Mouse (Mus musculus) midbrain, embryonic 11.5 days (tissue): ENCODE measurements around the gene Fam133b. TPM values are rescaled to one million over a fixed set of nuclear protein-coding genes. Genes with fewer than 3 reads are reported as not detected.

Experiments used
- ATAC-seq: fragments of 200-750 bp; cut with Nextera tagmentation; 2 replicates; pipeline ENCODE4 v1.8.0; 2017; ENCODE audit warnings: moderate TSS enrichment, moderate library complexity; ENCODE audit not compliant: low FRiP score
- DNase-seq: peaks from one replicate; pipeline ENCODE4 v3.0.0; 2015; ENCODE audit warnings: low spot score; ENCODE audit errors: missing footprints
- H3K27ac ChIP-seq: fragments of 300-500 bp; sonication (generic); 2 replicates; pipeline ENCODE4 v1.5.1; 2014; ENCODE audit warnings: low read depth, low read length
- H3K27me3 ChIP-seq: fragments of 300-500 bp; sonication (generic); 2 replicates; pipeline ENCODE4 v1.6.1; 2014; ENCODE audit warnings: mild to moderate bottlenecking, low read length, moderate library complexity, mixed read lengths; ENCODE audit not compliant: control insufficient read depth, insufficient read depth
- H3K36me3 ChIP-seq: fragments of 300-500 bp; sonication (generic); 2 replicates; pipeline ENCODE4 v1.6.1; 2014; ENCODE audit warnings: mild to moderate bottlenecking, low read length, moderate library complexity, mixed read lengths; ENCODE audit not compliant: control insufficient read depth, insufficient read depth
- H3K4me1 ChIP-seq: fragments of 300-500 bp; sonication (generic); 2 replicates; pipeline ENCODE4 v1.6.1; 2014; ENCODE audit warnings: low read length; ENCODE audit not compliant: control insufficient read depth, insufficient read depth
- H3K4me2 ChIP-seq: fragments of 300-500 bp; sonication (generic); 2 replicates; pipeline ENCODE4 v1.6.1; 2014; ENCODE audit warnings: mild to moderate bottlenecking, moderate library complexity
- H3K4me3 ChIP-seq: fragments of 300-500 bp; sonication (generic); 2 replicates; pipeline ENCODE4 v1.5.1; 2014; ENCODE audit warnings: low read depth, low read length
- H3K9ac ChIP-seq: fragments of 300-500 bp; sonication (generic); 2 replicates; pipeline ENCODE4 v1.6.1; 2014; ENCODE audit warnings: low read length
- H3K9me3 ChIP-seq: fragments of 300-500 bp; sonication (generic); 2 replicates; pipeline ENCODE4 v1.6.1; 2016; ENCODE audit warnings: low read length; ENCODE audit not compliant: control insufficient read depth
- WGBS: fragments of 180-500 bp; shearing (Covaris S2); extraction: QIAGEN DNeasy Blood & Tissue Kit; methylation state at CpG from one replicate; pipeline ENCODE4 v1.1.7; 2014; 5-methylcytosine and 5-hydroxymethylcytosine counted together
- polyA plus RNA-seq: library from polyadenylated mRNA; unstranded; fragments of >200 nt; fragmentation: Nextera tagmentation; extraction: Ambion mirVana; gene quantifications from 2 replicates; pipeline ENCODE4 v1.2.1, GENCODE M21; 2014

The Fam133b gene
- polyA plus RNA-seq, 1 experiment from 2014 or later: 43.0 TPM

DNA sequence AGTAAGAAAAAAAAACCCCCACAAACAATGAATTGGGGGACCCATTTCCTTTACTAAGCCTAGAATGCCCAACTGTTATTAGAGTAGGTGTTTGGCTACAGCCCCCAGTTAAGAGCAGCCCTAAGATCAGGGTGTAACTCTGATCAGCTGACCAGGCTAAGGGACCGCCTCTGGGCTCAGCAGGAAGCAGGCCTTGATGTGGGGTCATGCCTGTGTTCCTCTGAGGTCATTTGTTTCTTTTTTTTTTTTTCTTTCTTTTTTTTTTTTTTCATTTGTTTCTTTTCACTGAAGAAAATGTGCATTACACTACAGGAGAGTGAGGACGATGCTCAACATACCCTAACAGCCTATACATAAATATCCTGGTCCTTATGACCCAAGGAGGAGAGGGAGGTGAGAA is 34.3 kb downstream of the Fam133b start:
- Histone ChIP-seq H3K9ac (no peak overlapping the region), H3K4me1 (no peaks in the 10 kb centered on the region), H3K36me3 (peaks cover 30% of the 10 kb centered on the region), H3K4me2 (no peak overlapping the region), H3K9me3 (no peaks in the 10 kb centered on the region), H3K4me3 (no peak overlapping the region), H3K27me3 (no peaks in the 10 kb centered on the region), H3K27ac (no peak overlapping the region)
- DNase-seq (no peak), ATAC-seq (no peak)
- 95% methylated on average over 2 of the region's 2 CpGs for WGBS

DNA sequence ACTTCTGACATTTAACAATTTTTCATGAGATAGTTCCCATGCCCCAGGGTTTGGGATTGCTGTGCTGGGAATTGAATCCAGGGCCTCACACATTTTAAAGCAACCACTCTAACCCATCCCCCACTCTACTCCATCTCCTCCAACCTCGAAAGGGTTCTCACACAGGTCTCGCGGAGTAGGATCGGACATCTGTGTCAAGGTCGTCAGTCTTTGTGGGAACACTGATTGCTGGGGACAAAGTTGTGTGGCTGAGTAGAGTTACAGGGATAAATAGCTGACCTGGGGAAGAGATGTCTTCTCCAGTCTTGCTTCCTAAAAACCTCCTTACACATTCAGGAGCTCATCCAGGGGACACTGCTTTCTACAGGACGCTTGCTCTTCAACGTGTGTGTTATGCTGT is 35.4 kb downstream of the Fam133b start:
- Histone ChIP-seq H3K9ac (no peak overlapping the region), H3K27me3 (no peaks in the 10 kb centered on the region), H3K4me3 (no peak overlapping the region), H3K27ac (no peak overlapping the region), H3K4me2 (no peak overlapping the region), H3K4me1 (no peaks in the 10 kb centered on the region), H3K36me3 (peaks cover 26% of the 10 kb centered on the region), H3K9me3 (no peaks in the 10 kb centered on the region)
- DNase-seq: no peak
- ATAC-seq: no peak
- WGBS: 96% methylated on average over 7 of the region's 7 CpGs

DNA sequence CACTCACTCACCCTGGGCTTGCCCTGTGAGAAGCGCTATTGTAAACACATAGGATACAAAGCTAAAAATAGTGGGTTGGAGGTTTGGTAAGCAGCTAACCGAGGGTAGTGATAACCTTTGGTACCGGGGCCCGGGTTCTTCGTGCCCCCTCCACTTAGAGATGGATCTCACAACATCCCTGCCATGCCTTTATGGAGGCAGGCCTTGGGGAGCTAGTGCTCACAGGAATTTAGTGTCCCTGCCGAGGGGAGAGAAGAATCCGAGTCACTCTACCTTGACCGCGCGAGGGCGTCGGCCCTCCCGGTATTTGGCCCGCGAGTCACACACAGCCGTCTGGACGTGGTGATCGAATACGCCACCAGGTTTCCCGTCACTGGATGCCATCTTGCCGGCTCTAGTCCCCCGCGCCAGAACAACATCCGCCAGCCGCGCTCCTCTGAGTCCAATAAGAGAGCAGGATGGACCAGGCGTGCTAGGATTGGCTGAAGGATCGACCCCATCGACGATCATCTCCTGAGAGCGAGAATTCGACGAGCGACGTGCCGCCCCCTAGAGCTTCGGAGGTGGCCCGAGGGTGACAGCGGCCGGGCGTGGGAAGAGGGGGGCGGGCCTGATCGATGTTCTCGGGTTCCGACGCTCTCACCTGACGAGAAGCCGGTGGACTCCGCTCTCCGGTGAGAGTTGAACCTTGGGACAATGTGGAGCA is 52.2 kb downstream of the Fam133b start, which contains the start of gene Pex1:
Gene Pex1 (plus strand): TSS at position 374 of the 706 bp plus-strand sequence.
- under 1% methylated on average over 50 of the region's 50 CpGs for WGBS
- H3K27ac ChIP-seq: no peak within 1 kb of the TSS

DNA sequence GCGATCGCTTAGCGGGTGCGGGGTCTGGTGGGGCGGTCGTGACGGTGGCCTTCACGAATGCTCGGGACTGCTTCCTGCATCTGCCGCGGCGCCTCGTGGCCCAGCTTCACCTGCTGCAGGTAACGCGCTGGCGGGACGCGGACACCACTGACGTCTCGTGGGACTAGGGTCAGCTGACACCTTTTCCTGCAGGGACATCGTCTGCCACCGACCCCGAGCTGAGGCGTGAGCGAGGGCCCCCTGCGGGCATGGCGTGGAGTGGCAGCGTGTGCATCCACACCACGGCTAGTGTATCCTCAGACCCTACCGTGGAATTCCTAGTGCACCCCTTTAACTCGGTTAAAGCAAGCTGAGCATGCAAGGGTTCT is 52.8 kb downstream of the Fam133b start, which contains the start of gene Rbm48:
Gene Rbm48 (minus strand): TSS at position 187 of the 368 bp plus-strand sequence.
- DNase-seq (peak; percentile 96), ATAC-seq (peak; percentile 88)
- Histone ChIP-seq H3K9ac (peak within 1 kb of the TSS; percentile 77), H3K4me1 (peaks cover 11% of the 10 kb centered on the region), H3K4me2 (peak within 1 kb of the TSS; percentile 74), H3K27ac (no peak within 1 kb of the TSS), H3K27me3 (no peaks in the 10 kb centered on the region), H3K4me3 (peak within 1 kb of the TSS; percentile 83), H3K9me3 (no peaks in the 10 kb centered on the region), H3K36me3 (no peaks in the 10 kb centered on the region)
- 0% methylated on average over 31 of the region's 31 CpGs for WGBS

More for the DNA sequence above, 52.2 kb downstream of the Fam133b start, which contains the start of gene Pex1:
- Histone ChIP-seq H3K4me2 (peak within 1 kb of the TSS; percentile 74), H3K4me1 (peaks cover 11% of the 10 kb centered on the region), H3K27me3 (no peaks in the 10 kb centered on the region), H3K9ac (peak within 1 kb of the TSS; percentile 77), H3K36me3 (no peaks in the 10 kb centered on the region), H3K4me3 (peak within 1 kb of the TSS; percentile 83), H3K9me3 (no peaks in the 10 kb centered on the region)
- DNase-seq: peak; percentile 98
- peak; percentile 98 for ATAC-seq

DNA sequence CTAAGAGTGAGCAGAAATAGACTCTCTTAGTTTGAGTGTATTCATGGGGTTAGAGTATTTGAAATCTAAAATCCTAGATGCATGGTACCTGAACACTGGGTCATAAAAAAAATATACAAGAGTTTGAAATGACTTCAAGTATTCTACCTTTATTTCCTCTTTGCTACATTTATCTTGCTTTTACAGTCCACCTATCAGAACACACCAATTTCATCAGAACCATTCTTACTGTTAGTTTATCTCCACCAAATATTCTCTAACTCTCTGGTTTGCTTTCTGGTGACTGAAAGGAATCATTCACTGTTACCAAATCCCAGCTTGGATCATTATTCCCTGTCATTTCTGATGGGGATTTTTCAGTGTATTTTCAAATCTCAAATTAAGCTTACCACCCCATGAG is 53.5 kb downstream of the Fam133b start:
- peak overlapping the region; percentile 74 for H3K4me2 ChIP-seq
- no peaks in the 10 kb centered on the region for H3K27me3 ChIP-seq
- H3K4me3 ChIP-seq: peak overlapping the region; percentile 83; the same call in 1 of the 2 replicates
- DNase-seq (no peak), ATAC-seq (no peak)
- H3K4me1 ChIP-seq: peaks cover 11% of the 10 kb centered on the region
- no peak overlapping the region for H3K9ac ChIP-seq
- no peaks in the 10 kb centered on the region for H3K9me3 ChIP-seq
- H3K36me3 ChIP-seq: no peaks in the 10 kb centered on the region
- H3K27ac ChIP-seq: no peak overlapping the region

DNA sequence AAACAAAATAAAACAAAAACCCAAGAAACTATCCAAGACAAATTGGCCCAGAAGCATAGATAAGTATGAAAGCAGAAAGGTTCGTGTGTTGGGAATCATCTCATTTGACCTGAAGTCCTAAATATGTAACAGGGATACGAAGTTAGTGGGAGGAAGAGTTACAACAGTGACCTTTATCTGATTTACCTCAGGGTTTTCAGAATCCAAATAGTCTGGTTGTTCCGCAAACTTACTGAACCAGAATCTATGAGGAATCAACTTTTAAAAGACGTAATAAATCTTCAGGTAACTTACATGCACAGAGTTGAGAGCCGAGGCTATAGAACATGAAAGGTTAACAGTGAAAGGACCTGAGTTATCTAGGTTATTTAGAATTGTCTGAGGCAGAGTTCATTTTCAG is 55.1 kb downstream of the Fam133b start:
- ATAC-seq (no peak), DNase-seq (no peak)
- Histone ChIP-seq H3K27ac (no peak overlapping the region), H3K27me3 (no peaks in the 10 kb centered on the region), H3K4me2 (no peak overlapping the region), H3K9me3 (no peaks in the 10 kb centered on the region), H3K4me3 (no peak overlapping the region), H3K4me1 (peaks cover 11% of the 10 kb centered on the region), H3K9ac (no peak overlapping the region), H3K36me3 (no peaks in the 10 kb centered on the region)
- WGBS: 91% methylated on average over 5 of the region's 5 CpGs

DNA sequence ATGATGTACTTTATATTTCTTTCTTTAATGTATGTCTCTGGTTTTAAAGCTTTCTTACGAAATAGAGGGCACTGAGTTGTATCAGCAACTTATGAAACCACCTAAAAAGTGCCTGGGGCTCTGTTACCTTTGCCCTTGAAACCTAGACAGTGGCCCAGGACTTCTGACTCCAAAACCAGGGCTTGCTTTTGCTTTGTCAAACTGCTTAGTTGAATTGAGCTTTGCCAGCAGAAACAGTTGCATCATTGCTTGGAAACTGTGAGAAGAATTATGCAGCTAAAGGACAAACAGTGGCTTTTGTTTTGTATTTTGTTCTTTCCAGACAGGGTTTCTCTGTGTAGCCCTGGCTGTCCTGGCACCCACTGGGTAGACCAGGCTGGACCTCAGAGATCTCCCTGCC is 56.7 kb downstream of the Fam133b start:
- ATAC-seq (no peak), DNase-seq (no peak)
- no peak overlapping the region for H3K27ac ChIP-seq
- H3K4me2 ChIP-seq: no peak overlapping the region
- peaks cover 5% of the 10 kb centered on the region for H3K4me1 ChIP-seq
- H3K9me3 ChIP-seq: no peaks in the 10 kb centered on the region
- WGBS: 74% methylated on average over 1 of the region's 1 CpGs
- H3K27me3 ChIP-seq: no peaks in the 10 kb centered on the region
- no peak overlapping the region for H3K4me3 ChIP-seq
- no peaks in the 10 kb centered on the region for H3K36me3 ChIP-seq
- H3K9ac ChIP-seq: no peak overlapping the region

DNA sequence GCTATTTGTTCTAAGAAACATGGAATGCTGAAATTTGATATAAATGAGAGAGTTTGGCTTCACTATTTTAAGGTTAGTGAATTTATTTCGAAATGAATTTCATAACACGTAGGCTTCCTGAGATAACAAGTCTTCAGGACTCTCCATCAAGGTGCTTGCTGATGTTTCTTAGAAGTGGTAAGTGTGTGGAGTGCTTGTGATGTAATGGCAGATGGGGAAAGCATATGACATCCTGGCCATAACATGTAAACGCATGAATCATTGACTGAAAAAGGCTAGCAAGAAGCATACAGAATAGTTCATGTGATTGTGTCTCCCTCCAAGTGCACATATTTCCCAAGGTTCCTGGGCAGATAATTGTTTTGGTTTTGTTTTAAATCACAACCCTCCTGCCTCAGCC is 57.2 kb downstream of the Fam133b start:
- H3K27ac ChIP-seq: no peak overlapping the region
- H3K4me2 ChIP-seq: no peak overlapping the region
- H3K9me3 ChIP-seq: no peaks in the 10 kb centered on the region
- H3K4me1 ChIP-seq: peaks cover 3% of the 10 kb centered on the region
- no peaks in the 10 kb centered on the region for H3K36me3 ChIP-seq
- no peak overlapping the region for H3K9ac ChIP-seq
- H3K27me3 ChIP-seq: no peaks in the 10 kb centered on the region
- DNase-seq (no peak), ATAC-seq (no peak)
- no peak overlapping the region for H3K4me3 ChIP-seq
- 91% methylated on average over 3 of the region's 3 CpGs for WGBS

DNA sequence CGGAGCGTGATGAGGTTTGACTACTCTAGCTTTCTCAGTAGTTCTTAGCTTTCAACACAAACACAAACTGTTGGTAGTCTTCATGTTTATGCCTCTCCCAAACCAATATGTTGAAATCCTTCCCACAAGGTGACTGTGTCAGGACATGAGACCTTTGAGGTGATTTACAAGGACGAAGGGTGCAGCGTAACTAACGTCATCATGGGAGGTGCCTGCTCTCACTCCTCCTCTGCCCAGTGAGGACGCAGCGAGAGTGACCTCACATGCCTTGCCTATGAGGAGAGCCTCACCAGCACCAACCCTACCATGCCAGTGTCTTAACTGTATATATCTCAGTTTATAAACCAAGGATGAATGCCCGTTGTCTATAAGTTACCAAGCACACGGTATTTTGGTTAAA is 63.5 kb downstream of the Fam133b start:
- no peaks in the 10 kb centered on the region for H3K36me3 ChIP-seq
- no peak overlapping the region for H3K9ac ChIP-seq
- no peak overlapping the region for H3K4me2 ChIP-seq
- H3K27me3 ChIP-seq: no peaks in the 10 kb centered on the region
- H3K4me3 ChIP-seq: no peak overlapping the region
- no peaks in the 10 kb centered on the region for H3K4me1 ChIP-seq
- ATAC-seq (no peak), DNase-seq (no peak)
- H3K9me3 ChIP-seq: no peaks in the 10 kb centered on the region
- H3K27ac ChIP-seq: no peak overlapping the region
- 97% methylated on average over 9 of the region's 9 CpGs for WGBS
